Mouse (Mus musculus) kidney, postnatal 10 days (tissue): ENCODE measurements around the gene Npcd.

ENCODE experiments used
- DNase-seq: peaks from one replicate; pipeline ENCODE4 v3.0.0; 2021; ENCODE audit warnings: mixed read lengths

Gene Npcd

GRCm38 (mm10) chr15:79802304-79802703 lies 31.7 kb downstream of the Npcd start:
- DNase-seq, result peak; percentile 33

- no peak for DNase-seq
Observed at GRCm38 (mm10) chr15:79801646-79802045, 32.4 kb downstream of the Npcd start.

- DNase-seq, result no peak
Observed at GRCm38 (mm10) chr15:79800701-79801100, 33.3 kb downstream of the Npcd start.

- DNase-seq, result no peak
Observed at GRCm38 (mm10) chr15:79798591-79798990, 35.4 kb downstream of the Npcd start.

GRCm38 (mm10) chr15:79797680-79798079 lies 36.4 kb downstream of the Npcd start:
- DNase-seq, result no peak

GRCm38 (mm10) chr15:79797096-79797495 lies 36.9 kb downstream of the Npcd start:
- no peak for DNase-seq

- DNase-seq, result no peak
Observed at GRCm38 (mm10) chr15:79796256-79796655, 37.8 kb downstream of the Npcd start.

- DNase-seq, result peak; percentile 45
Observed at GRCm38 (mm10) chr15:79794173-79794572, 39.9 kb downstream of the Npcd start.

GRCm38 (mm10) chr15:79793076-79793475 lies 41.0 kb downstream of the Npcd start:
- no peak for DNase-seq

GRCm38 (mm10) chr15:79792455-79792854 lies 41.6 kb downstream of the Npcd start:
- DNase-seq, result peak; percentile 25

GRCm38 (mm10) chr15:79791502-79791901 lies 42.5 kb downstream of the Npcd start:
- peak; percentile 87 for DNase-seq

GRCm38 (mm10) chr15:79790905-79791304 lies 43.1 kb downstream of the Npcd start:
- no peak for DNase-seq

GRCm38 (mm10) chr15:79790111-79790510 lies 43.9 kb downstream of the Npcd start:
- no peak for DNase-seq

GRCm38 (mm10) chr15:79787815-79788214 lies 46.2 kb downstream of the Npcd start:
- no peak for DNase-seq

GRCm38 (mm10) chr15:79785056-79785455 lies 49.0 kb downstream of the Npcd start:
- no peak for DNase-seq

- no peak for DNase-seq
Observed at GRCm38 (mm10) chr15:79777749-79778148, 56.3 kb downstream of the Npcd start, which contains the start of gene Dnal4. TSS of gene Dnal4 (minus strand) at chr15:79777849.

GRCm38 (mm10) chr15:79775662-79776061 lies 58.4 kb downstream of the Npcd start:
- no peak for DNase-seq

GRCm38 (mm10) chr15:79774117-79775027 lies 59.7 kb downstream of the Npcd start:
- DNase-seq, result peak; percentile 98

- no peak for DNase-seq
Observed at GRCm38 (mm10) chr15:79770629-79771240, 63.3 kb downstream of the Npcd start.

GRCm38 (mm10) chr15:79768302-79768701 lies 65.7 kb downstream of the Npcd start:
- no peak for DNase-seq

GRCm38 (mm10) chr15:79767327-79767961 lies 66.6 kb downstream of the Npcd start:
- DNase-seq, result no peak

GRCm38 (mm10) chr15:79766586-79767071 lies 67.4 kb downstream of the Npcd start:
- no peak for DNase-seq

- no peak for DNase-seq
Observed at GRCm38 (mm10) chr15:79766168-79766567, 67.9 kb downstream of the Npcd start.
